Mouse (Mus musculus): ENCODE data around the gene Myof.

DNA sequence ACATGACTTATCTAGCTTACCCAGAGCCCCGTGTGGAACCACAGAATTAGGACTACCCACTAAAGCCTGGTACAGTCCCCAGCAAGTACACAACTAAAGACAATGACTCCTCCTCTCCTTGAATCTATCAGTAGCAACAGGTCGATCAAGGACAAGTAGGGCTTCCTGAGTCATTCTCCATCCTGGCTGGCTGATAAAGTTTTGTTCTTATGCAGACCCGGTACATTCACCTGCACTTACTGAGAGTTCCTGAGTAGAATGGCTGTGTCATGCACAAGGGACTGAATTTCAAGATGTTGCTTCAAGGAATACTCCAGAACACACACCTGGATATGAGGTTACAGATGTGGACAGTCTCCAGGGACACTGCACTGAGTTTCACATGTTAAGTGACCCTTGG lies 1.8 kb upstream of the Myof start:
- TF ChIP-seq CTCF (IDR thresholded peaks at IDR 0.05; ENCODE audit: borderline replicate concordance, insufficient read depth, low read length) (no peak), POLR2A (IDR thresholded peaks at IDR 0.05; ENCODE audit: low read depth, low read length) (no peak)

Data from embryonic fibroblast, embryonic 13.5 days (primary cell).